Mouse (Mus musculus) kidney, adult 2 months (tissue): ENCODE measurements around the gene Vwa8.

Experiments
- CTCF ChIP-seq: fragments of 200-500 bp; conservative IDR thresholded peaks from 2 replicates; pipeline ENCODE4 v1.5.1; 2011; ENCODE audit warnings: low read depth, mild to moderate bottlenecking, control low read depth, low read length, moderate library complexity, mixed read lengths; ENCODE audit not compliant: insufficient read depth, insufficient read length
- POLR2A ChIP-seq: fragments of 200-500 bp; IDR thresholded peaks from one replicate; pipeline ENCODE4 v1.6.1; 2011; ENCODE audit warnings: low read depth, low read length, control low read depth

GRCm38 (mm10) chr14:79200133-79200891, 351.5 kb downstream of the Vwa8 start:
- TF ChIP-seq CTCF (no peak), POLR2A (no peak)
